ENCODE assay signal across 8 mouse cellular contexts in genomic region chr13:94595701-94596361, GRCm38 (mm10).
DNase-seq lines count a peak whose midpoint lies in the region; ATAC-seq lines count a peak whose summit lies in the region.

No protein-coding gene starts in this region.

- peak overlapping the region; percentile 23 for H3K4me2 ChIP-seq in intestine, embryonic 16.5 days (ENCODE audit: low read depth, low read length)
- peak overlapping the region; percentile 31 for H3K4me2 ChIP-seq in stomach, embryonic 14.5 days (replicated peaks; ENCODE audit: low read depth, low read length)

- peak overlapping the region; percentile 28 for H3K4me3 ChIP-seq in intestine, embryonic 16.5 days (ENCODE audit: low read length)
- peak overlapping the region; percentile 10 for H3K4me3 ChIP-seq in stomach, embryonic 14.5 days (ENCODE audit: low read depth, low read length)

- 2% methylated on average over 38 of the region's 38 CpGs for WGBS in intestine, embryonic 16.5 days
- 2% methylated on average over 38 of the region's 38 CpGs for WGBS in stomach, embryonic 14.5 days

- no peak for ATAC-seq in intestine, embryonic 16.5 days
- no peak for ATAC-seq in stomach, embryonic 14.5 days (ENCODE audit: insufficient number of reproducible peaks, insufficient read depth, low FRiP score, low read depth)

- no peaks in the 10 kb centered on the region for H3K36me3 ChIP-seq in intestine, embryonic 16.5 days (ENCODE audit: control insufficient read depth, insufficient read depth, low read length)
- H3K36me3 ChIP-seq in stomach, embryonic 14.5 days (ENCODE audit: control insufficient read depth, insufficient read depth, low read length): no peaks in the 10 kb centered on the region

- H3K9me3 ChIP-seq in intestine, embryonic 16.5 days (ENCODE audit: control insufficient read depth, low read length): no peaks in the 10 kb centered on the region
- H3K9me3 ChIP-seq in stomach, embryonic 14.5 days (ENCODE audit: control insufficient read depth, low read depth, low read length): no peaks in the 10 kb centered on the region

- H3K4me1 ChIP-seq in intestine, embryonic 16.5 days (ENCODE audit: control insufficient read depth, insufficient read depth, low read length): no peaks in the 10 kb centered on the region
- H3K4me1 ChIP-seq in stomach, embryonic 14.5 days (ENCODE audit: control insufficient read depth, insufficient read depth, low read length): peaks cover 5% of the 10 kb centered on the region; the same call in 1 of the 2 replicates

- H3K9ac ChIP-seq in intestine, embryonic 16.5 days (ENCODE audit: low read depth, low read length): no peak overlapping the region
- H3K9ac ChIP-seq in stomach, embryonic 14.5 days (replicated peaks; ENCODE audit: low read depth, low read length): no peak overlapping the region

- H3K27ac ChIP-seq in intestine, embryonic 16.5 days (ENCODE audit: low read length): no peak overlapping the region
- H3K27ac ChIP-seq in stomach, embryonic 14.5 days (ENCODE audit: low read length): no peak overlapping the region

- H3K27me3 ChIP-seq in intestine, embryonic 16.5 days (replicated peaks; ENCODE audit: control insufficient read depth, insufficient read depth, low read length): peaks cover 46% of the 10 kb centered on the region
- H3K27me3 ChIP-seq in stomach, embryonic 14.5 days (ENCODE audit: control insufficient read depth, insufficient read depth, low read length): peaks cover 36% of the 10 kb centered on the region; the same call in 1 of the 2 replicates

- peak; percentile 35 to 46 for DNase-seq in cerebellum, postnatal 10 days
- DNase-seq in cerebellum, postnatal 25 days: no peak
- peak; percentile 48 for DNase-seq in testis, postnatal 10 days (ENCODE audit: low spot score)
- no peak for DNase-seq in testis, postnatal 14 days (ENCODE audit: low spot score)
- no peak for DNase-seq in left cerebral cortex, adult 18-20 months (ENCODE audit: low spot score in 2 of 2)
- no peak for DNase-seq in urinary bladder, postnatal 10 days (ENCODE audit: low spot score)

Comparison
In these comparisons a context has a peak if more than half of its experiments do, and no peak if none do; other contexts are left out.
1. DNase-seq: peak in cerebellum, postnatal 10 days (2 of 2) and testis, postnatal 10 days (single experiment); none in cerebellum, postnatal 25 days (0 of 2), testis, postnatal 14 days (single experiment), left cerebral cortex, adult 18-20 months (0 of 2) and urinary bladder, postnatal 10 days (single experiment).